Mouse (Mus musculus) ES-Bruce4 (cell line): ENCODE measurements around the gene Ptpn4.

Source experiments
- CTCF ChIP-seq: IDR thresholded peaks from one replicate; pipeline ENCODE4 v1.8.1; 2011; ENCODE audit warnings: low read depth, low read length
- POLR2A ChIP-seq: IDR thresholded peaks from one replicate; pipeline ENCODE4 v1.8.1; 2011; ENCODE audit warnings: low read length; ENCODE audit not compliant: insufficient read depth

GRCm38 (mm10) chr1:119838241-119838640, 828 bp upstream of the Ptpn4 start:
- no peak for TF ChIP-seq CTCF
- TF ChIP-seq POLR2A: no peak
